Mouse (Mus musculus): ENCODE data around the gene Prnd.

- TF ChIP-seq CTCF (IDR thresholded peaks at IDR 0.05; ENCODE audit: low read depth, low read length) (no peak), POLR2A (IDR thresholded peaks at IDR 0.05; ENCODE audit: borderline replicate concordance, low read depth, low read length) (no peak)
Observed at GRCm38 (mm10) chr2:131906266-131906665, 44.4 kb upstream of the Prnd start.

Measured in bone marrow macrophage, adult 2 months (primary cell).